Mouse (Mus musculus): ENCODE data around the gene Xpr1.

Gene Xpr1

GRCm38 (mm10) chr1:155251596-155251995 is 165.6 kb downstream of the Xpr1 start:
- no peak for DNase-seq (ENCODE audit: low spot score)

- DNase-seq (ENCODE audit: low spot score) = no peak
These were observed 166.6 kb downstream of the Xpr1 start for GRCm38 (mm10) chr1:155250531-155251135.

GRCm38 (mm10) chr1:155249896-155250295 is 167.3 kb downstream of the Xpr1 start:
- no peak for DNase-seq (ENCODE audit: low spot score)

- DNase-seq (ENCODE audit: low spot score) = no peak
These were observed 169.2 kb downstream of the Xpr1 start for GRCm38 (mm10) chr1:155248041-155248440.

GRCm38 (mm10) chr1:155247441-155247840 is 169.8 kb downstream of the Xpr1 start:
- no peak for DNase-seq (ENCODE audit: low spot score)

GRCm38 (mm10) chr1:155245516-155245915 is 171.7 kb downstream of the Xpr1 start:
- DNase-seq (ENCODE audit: low spot score) = no peak

- no peak for DNase-seq (ENCODE audit: low spot score)
These were observed 172.4 kb downstream of the Xpr1 start for GRCm38 (mm10) chr1:155244771-155245211.

- no peak for DNase-seq (ENCODE audit: low spot score)
These were observed 173.1 kb downstream of the Xpr1 start, which contains the start of gene BC034090 for GRCm38 (mm10) chr1:155243797-155244770. TSS of gene BC034090 (minus strand) at chr1:155244444.

GRCm38 (mm10) chr1:155242488-155242745 is 174.8 kb downstream of the Xpr1 start:
- DNase-seq (ENCODE audit: low spot score) = no peak

- no peak for DNase-seq (ENCODE audit: low spot score)
These were observed 175.3 kb downstream of the Xpr1 start for GRCm38 (mm10) chr1:155241701-155242487.

GRCm38 (mm10) chr1:155239962-155240717 is 177.1 kb downstream of the Xpr1 start:
- DNase-seq (ENCODE audit: low spot score) = no peak

GRCm38 (mm10) chr1:155239169-155239568 is 178.0 kb downstream of the Xpr1 start:
- DNase-seq (ENCODE audit: low spot score) = no peak

GRCm38 (mm10) chr1:155238126-155238525 is 179.1 kb downstream of the Xpr1 start:
- no peak for DNase-seq (ENCODE audit: low spot score)

GRCm38 (mm10) chr1:155237390-155237789 is 179.8 kb downstream of the Xpr1 start:
- DNase-seq (ENCODE audit: low spot score) = no peak

GRCm38 (mm10) chr1:155236306-155237024 is 180.8 kb downstream of the Xpr1 start:
- no peak for DNase-seq (ENCODE audit: low spot score)

- DNase-seq (ENCODE audit: low spot score) = no peak
These were observed 181.6 kb downstream of the Xpr1 start for GRCm38 (mm10) chr1:155235641-155236040.

- DNase-seq (ENCODE audit: low spot score) = no peak
These were observed 183.1 kb downstream of the Xpr1 start for GRCm38 (mm10) chr1:155233931-155234607.

- DNase-seq (ENCODE audit: low spot score) = no peak
These were observed 183.8 kb downstream of the Xpr1 start for GRCm38 (mm10) chr1:155233378-155233777.

GRCm38 (mm10) chr1:155232786-155233185 is 184.4 kb downstream of the Xpr1 start:
- no peak for DNase-seq (ENCODE audit: low spot score)

- no peak for DNase-seq (ENCODE audit: low spot score)
These were observed 184.8 kb downstream of the Xpr1 start for GRCm38 (mm10) chr1:155232385-155232784.

All from spleen, adult 12 weeks (tissue).